Mouse (Mus musculus): Measurements from ENCODE around the gene Sap30bp. TPM values are rescaled to one million over a fixed set of nuclear protein-coding genes. Genes with fewer than 3 reads are reported as not detected.

Sap30bp gene
- total and polyA plus RNA-seq, 3 experiments: 49.1 to 69.2 TPM; not detected in 1

DNA sequence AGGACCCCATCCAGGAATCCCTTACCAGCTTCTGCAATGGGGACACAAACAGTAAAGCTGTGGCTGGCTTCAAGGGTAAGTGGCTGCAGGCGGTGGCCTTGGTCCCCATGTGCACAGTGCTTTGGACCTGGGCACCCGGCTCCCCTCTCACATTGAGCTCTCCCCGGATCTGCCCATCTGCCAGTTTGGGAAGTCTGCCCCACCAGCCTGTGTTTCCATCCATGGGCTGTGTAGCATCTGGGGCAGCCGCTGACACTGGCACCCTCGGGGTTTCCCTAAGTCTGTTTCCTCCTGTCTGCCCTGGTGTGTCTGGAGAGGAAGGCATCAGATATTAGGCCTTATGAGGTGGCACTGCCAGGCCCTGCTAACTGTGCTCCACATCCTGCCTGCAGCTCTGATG, 45.1 kb upstream of the Sap30bp start:
- TF ChIP-seq TBP (IDR thresholded peaks at IDR 0.05; ENCODE audit: low read depth, low read length): no peak
- TF ChIP-seq SIN3A (IDR thresholded peaks at IDR 0.05; ENCODE audit: low read length): no peak
- TF ChIP-seq MYB (IDR thresholded peaks at IDR 0.05; ENCODE audit: low read depth, low read length): no peak
- no peak for TF ChIP-seq POLR2AphosphoS5 (IDR thresholded peaks at IDR 0.05; ENCODE audit: borderline replicate concordance, low read depth, low read length)
- no peak for TF ChIP-seq CHD1 (IDR thresholded peaks at IDR 0.05; ENCODE audit: low read depth, low read length)
- TF ChIP-seq GATA1 (IDR thresholded peaks at IDR 0.05; ENCODE audit: low read depth, low read length): no peak
- TF ChIP-seq MYC (IDR thresholded peaks at IDR 0.05; ENCODE audit: low read depth, low read length): no peak
- TF ChIP-seq MXI1 (IDR thresholded peaks at IDR 0.05; ENCODE audit: low read depth, low read length): no peak
- no peak for TF ChIP-seq CHD2 (IDR thresholded peaks at IDR 0.05; ENCODE audit: low read length)
- no peak for TF ChIP-seq NELFE (IDR thresholded peaks at IDR 0.05; ENCODE audit: low read depth, low read length)
- no peak for TF ChIP-seq POLR2A (IDR thresholded peaks at IDR 0.05; ENCODE audit: control insufficient read depth in 1 of 2, insufficient read depth in 1 of 2, low read depth in 1 of 2, low read length in 2 of 2, poor library complexity in 1 of 2)
- no peak for TF ChIP-seq HCFC1 (IDR thresholded peaks at IDR 0.05; ENCODE audit: low read depth, low read length)
- no peak for TF ChIP-seq MEF2A (IDR thresholded peaks at IDR 0.05; ENCODE audit: extremely low read depth, insufficient replicate concordance, low read depth, low read length, poor library complexity, severe bottlenecking)
- no peak for TF ChIP-seq EP300 (IDR thresholded peaks at IDR 0.05; ENCODE audit: low read depth in 1 of 2, low read length in 2 of 2)
- no peak for TF ChIP-seq ELF1 (IDR thresholded peaks at IDR 0.05; ENCODE audit: low read depth, low read length)
- no peak for TF ChIP-seq KAT2A (conservative IDR thresholded peaks at IDR 0.05; ENCODE audit: low read depth, low read length)
- no peak for DNase-seq (ENCODE audit: low read depth, low spot score)
- Histone ChIP-seq H3K79me2 (ENCODE audit: control insufficient read depth, insufficient read depth, low read length, poor library complexity) (no peaks in the 10 kb centered on the region), H3K9me3 (replicated peaks; ENCODE audit: insufficient read depth, low read length) (no peaks in the 10 kb centered on the region), H3K4me1 (ENCODE audit: control insufficient read depth in 1 of 2, insufficient read depth in 2 of 2, low read length in 2 of 2) (no peaks in the 10 kb centered on the region), H3K27ac (ENCODE audit: control insufficient read depth, low read depth, low read length) (no peak overlapping the region), H3K36me3 (ENCODE audit: control insufficient read depth in 1 of 2, insufficient read depth in 2 of 2, low read length in 2 of 2) (no peaks in the 10 kb centered on the region), H3K27me3 (ENCODE audit: control insufficient read depth in 1 of 2, insufficient read depth in 2 of 2, low read length in 2 of 2) (no peaks in the 10 kb centered on the region), H3K9ac (ENCODE audit: control insufficient read depth, low read depth, low read length, poor library complexity, severe bottlenecking) (no peak overlapping the region), H3K4me3 (ENCODE audit: control insufficient read depth in 1 of 2, insufficient read depth in 1 of 2, low read depth in 2 of 2, low read length in 2 of 2) (no peak overlapping the region)

DNA sequence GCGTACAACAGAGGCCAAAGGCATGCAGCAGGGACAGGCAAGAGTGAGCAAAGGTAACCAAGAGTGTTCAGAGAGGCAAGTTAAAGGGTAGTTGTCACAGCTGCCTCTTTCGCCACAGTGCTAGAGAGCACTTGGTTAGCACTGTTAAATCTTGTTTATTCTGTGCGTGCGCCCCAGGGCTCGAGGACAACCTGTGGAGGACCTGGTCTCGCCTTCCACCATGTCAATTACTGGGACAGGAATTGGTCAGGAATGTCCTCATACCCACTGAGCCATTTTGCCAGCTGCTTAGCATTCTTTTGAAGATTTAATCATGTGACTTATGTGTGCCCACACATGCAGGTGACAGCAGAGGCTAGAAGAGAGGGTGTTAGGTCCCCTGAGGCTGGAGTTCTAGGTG, 43.9 kb upstream of the Sap30bp start:
- Histone ChIP-seq H3K4me1 (ENCODE audit: control insufficient read depth in 1 of 2, insufficient read depth in 2 of 2, low read length in 2 of 2) (no peaks in the 10 kb centered on the region), H3K36me3 (ENCODE audit: control insufficient read depth in 1 of 2, insufficient read depth in 2 of 2, low read length in 2 of 2) (no peaks in the 10 kb centered on the region), H3K4me3 (ENCODE audit: control insufficient read depth in 1 of 2, insufficient read depth in 1 of 2, low read depth in 2 of 2, low read length in 2 of 2) (no peak overlapping the region), H3K79me2 (ENCODE audit: control insufficient read depth, insufficient read depth, low read length, poor library complexity) (no peaks in the 10 kb centered on the region), H3K9ac (ENCODE audit: control insufficient read depth, low read depth, low read length, poor library complexity, severe bottlenecking) (no peak overlapping the region), H3K27ac (ENCODE audit: control insufficient read depth, low read depth, low read length) (no peak overlapping the region), H3K27me3 (ENCODE audit: control insufficient read depth in 1 of 2, insufficient read depth in 2 of 2, low read length in 2 of 2) (no peaks in the 10 kb centered on the region), H3K9me3 (replicated peaks; ENCODE audit: insufficient read depth, low read length) (no peaks in the 10 kb centered on the region)
- DNase-seq (ENCODE audit: low read depth, low spot score): no peak
- TF ChIP-seq E2F4 (IDR thresholded peaks at IDR 0.05; ENCODE audit: borderline replicate concordance, low read depth, low read length) (no peak), TAL1 (IDR thresholded peaks at IDR 0.05; ENCODE audit: low read length) (no peak), BHLHE40 (IDR thresholded peaks at IDR 0.05; ENCODE audit: borderline replicate concordance, low read depth, low read length) (no peak), KAT2A (conservative IDR thresholded peaks at IDR 0.05; ENCODE audit: low read depth, low read length) (no peak), MAZ (IDR thresholded peaks at IDR 0.05; ENCODE audit: low read depth, low read length) (no peak), MAX (IDR thresholded peaks at IDR 0.05; ENCODE audit: low read length) (no peak), ZKSCAN1 (IDR thresholded peaks at IDR 0.05; ENCODE audit: low read depth, low read length) (no peak), TBP (IDR thresholded peaks at IDR 0.05; ENCODE audit: low read depth, low read length) (no peak), ETS1 (IDR thresholded peaks at IDR 0.05; ENCODE audit: low read depth, low read length) (no peak), POLR2A (IDR thresholded peaks at IDR 0.05; ENCODE audit: control insufficient read depth in 1 of 2, insufficient read depth in 1 of 2, low read depth in 1 of 2, low read length in 2 of 2, poor library complexity in 1 of 2) (no peak), POLR2AphosphoS2 (IDR thresholded peaks at IDR 0.05; ENCODE audit: low read length) (no peak), EP300 (IDR thresholded peaks at IDR 0.05; ENCODE audit: low read depth in 1 of 2, low read length in 2 of 2) (no peak), MEF2A (IDR thresholded peaks at IDR 0.05; ENCODE audit: extremely low read depth, insufficient replicate concordance, low read depth, low read length, poor library complexity, severe bottlenecking) (no peak)

Data from MEL (cell line).